Mouse (Mus musculus) spleen, postnatal 14 days (tissue): Measurements from ENCODE around the gene Hfe2.
"Not testable (repeated sequence)": the region's sequence is repeated elsewhere in the genome, so short reads cannot be mapped to it uniquely, and the experiment has no call there.

Experiments used
- DNase-seq, 2 experiments: peaks; one replicate each; pipeline ENCODE4 v3.0.0; 2021 to 2022; ENCODE audit warnings: low spot score in 2 of 2

Hfe2 gene

GRCm38 (mm10) chr3:96524914-96525313, at the start of gene Hfe2:
Gene Hfe2, plus strand, starts transcription at chr3:96525172.
- DNase-seq: no peak

GRCm38 (mm10) chr3:96477084-96477483, 47.9 kb upstream of the Hfe2 start:
- no peak for DNase-seq

GRCm38 (mm10) chr3:96477558-96477957, 47.4 kb upstream of the Hfe2 start:
- no peak for DNase-seq

GRCm38 (mm10) chr3:96479249-96479648, 45.7 kb upstream of the Hfe2 start:
- DNase-seq: no peak

GRCm38 (mm10) chr3:96480684-96481270, 44.2 kb upstream of the Hfe2 start:
- DNase-seq: no peak

- no peak for DNase-seq
Measured at GRCm38 (mm10) chr3:96481856-96482255, 43.1 kb upstream of the Hfe2 start.

- DNase-seq: no peak
Measured at GRCm38 (mm10) chr3:96482451-96482850, 42.5 kb upstream of the Hfe2 start.

GRCm38 (mm10) chr3:96483044-96483443, 41.9 kb upstream of the Hfe2 start:
- not testable (repeated sequence) for DNase-seq

GRCm38 (mm10) chr3:96483946-96484345, 41.0 kb upstream of the Hfe2 start:
- DNase-seq: no peak

GRCm38 (mm10) chr3:96484921-96485320, 40.1 kb upstream of the Hfe2 start:
- DNase-seq: no peak

- DNase-seq: no peak
Measured at GRCm38 (mm10) chr3:96485361-96485760, 39.6 kb upstream of the Hfe2 start.

- not testable (repeated sequence) for DNase-seq
Measured at GRCm38 (mm10) chr3:96486064-96486827, 38.7 kb upstream of the Hfe2 start.

- not testable (repeated sequence) for DNase-seq
Measured at GRCm38 (mm10) chr3:96486828-96487559, 38.0 kb upstream of the Hfe2 start.

- peak in 1 of 2 experiments; percentile 52 for DNase-seq
Measured at GRCm38 (mm10) chr3:96487596-96488289, 37.2 kb upstream of the Hfe2 start.

GRCm38 (mm10) chr3:96488290-96488906, 36.6 kb upstream of the Hfe2 start:
- DNase-seq: not testable (repeated sequence)

- DNase-seq: not testable (repeated sequence)
Measured at GRCm38 (mm10) chr3:96488907-96489629, 35.9 kb upstream of the Hfe2 start.

GRCm38 (mm10) chr3:96489636-96490035, 35.3 kb upstream of the Hfe2 start:
- DNase-seq: not testable (repeated sequence)

GRCm38 (mm10) chr3:96494456-96494855, 30.5 kb upstream of the Hfe2 start:
- not testable (repeated sequence) for DNase-seq

- no peak for DNase-seq
Measured at GRCm38 (mm10) chr3:96494912-96495311, 30.1 kb upstream of the Hfe2 start.

- DNase-seq: no peak
Measured at GRCm38 (mm10) chr3:96495490-96496210, 29.3 kb upstream of the Hfe2 start.
